Mouse (Mus musculus) heart, postnatal 0 days (tissue): ENCODE measurements around the gene A430005L14Rik.
"Not testable (repeated sequence)": the region's sequence is repeated elsewhere in the genome, so short reads cannot be mapped to it uniquely, and the experiment has no call there.

Experiments used
- CTCF ChIP-seq: IDR thresholded peaks from 2 replicates; pipeline ENCODE4 v1.5.1; 2016; ENCODE audit warnings: antibody characterized with exemption, control low read depth, low read depth
- EP300 ChIP-seq: IDR thresholded peaks from 2 replicates; pipeline ENCODE4 v1.6.1; 2016; ENCODE audit warnings: antibody characterized with exemption, low read depth

DNA sequence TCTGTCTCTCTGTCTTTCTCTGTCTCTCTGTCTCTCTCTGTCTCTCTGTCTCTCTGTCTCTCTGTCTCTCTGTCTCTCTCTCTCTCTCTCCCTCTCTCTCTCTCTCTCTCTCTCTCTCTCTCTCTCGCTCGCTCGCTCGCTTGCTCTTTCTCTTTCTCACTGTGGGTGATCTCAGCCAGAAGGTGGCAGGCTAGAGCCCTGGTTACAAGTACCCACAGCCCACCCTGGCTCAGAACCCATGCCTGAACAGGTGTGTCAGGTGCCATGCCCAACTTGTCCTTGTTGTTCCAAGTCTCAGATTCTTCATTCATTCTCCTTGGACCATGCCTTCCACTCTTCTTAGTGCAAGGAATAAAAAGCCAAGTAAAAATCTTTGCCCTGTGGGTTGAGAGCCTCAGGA is 34.9 kb upstream of the A430005L14Rik start:
- TF ChIP-seq CTCF, EP300: not testable (repeated sequence)
